Mouse (Mus musculus): Measurements from ENCODE around the gene Mterf1b. TPM values are rescaled to one million over a fixed set of nuclear protein-coding genes. Genes with fewer than 3 reads are reported as not detected.

Gene Mterf1b
- 5.1 TPM for polyA plus RNA-seq (2014; fragmentation: Illumina TruSeq; extraction: RNeasy Lipid Tissue Mini Kit (QIAGEN cat#74804); ENCODE audit: low read depth, low replicate concordance)

DNA sequence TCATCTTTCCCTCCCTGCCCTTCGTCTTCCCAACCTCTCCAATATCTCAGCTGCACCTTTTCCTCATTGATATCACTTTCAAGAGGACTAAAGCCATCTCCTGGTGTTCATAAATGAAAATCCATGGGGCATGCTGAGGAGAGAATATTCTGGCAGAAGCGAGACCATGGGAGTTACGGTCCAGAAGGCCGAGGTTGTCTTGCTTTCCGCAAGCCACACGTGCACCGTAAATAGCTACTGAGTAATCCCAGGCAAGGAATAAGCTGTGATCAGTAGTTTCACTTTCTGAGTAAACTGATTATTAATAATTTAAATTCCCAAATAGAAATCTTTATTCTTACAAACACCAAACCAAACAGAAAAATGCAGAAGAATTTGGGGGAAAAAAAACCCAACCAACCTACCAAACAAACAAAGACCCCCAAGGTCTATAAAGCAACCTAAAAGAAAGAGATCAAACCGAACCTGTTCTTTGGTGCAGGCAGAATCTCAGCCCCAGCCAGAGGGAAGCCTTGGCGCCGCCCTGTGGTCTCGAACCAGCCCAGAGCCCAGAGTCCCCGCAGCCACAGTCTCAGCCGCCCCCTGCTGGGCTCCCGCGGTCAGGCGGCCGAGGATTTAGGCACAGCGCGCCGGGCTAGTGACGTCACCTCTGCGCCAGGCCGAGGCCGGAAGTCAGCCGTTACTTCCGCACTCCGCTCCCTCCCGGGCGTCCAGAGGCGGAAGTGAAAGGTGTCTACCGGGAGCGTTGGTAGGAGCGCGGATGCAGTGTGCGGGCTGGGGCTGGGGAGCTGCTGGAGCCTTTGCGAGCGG lies at the start of gene Mterf1b:
TSS of gene Mterf1b (plus strand) at position 697 of the 810 bp plus-strand sequence.

Other genes with a start within 250 kb of the Mterf1b start
- gene Cyp51, start 87.6 kb upstream of the Mterf1b start, polyA plus RNA-seq (2014; fragmentation: Illumina TruSeq; extraction: RNeasy Lipid Tissue Mini Kit (QIAGEN cat#74804); ENCODE audit: low read depth, low replicate concordance) = 86.4 TPM

Measured in testis, adult 10 weeks (tissue).